Mouse (Mus musculus) liver, postnatal 0 days (tissue): Measurements from ENCODE around the gene Poc1b.
A peak's percentile ranks its signal among the peaks of the same experiment; 100 is the strongest.

Experiments
- CTCF ChIP-seq: sonication (generic); IDR thresholded peaks from 2 replicates; pipeline ENCODE4 v1.5.1; 2016; ENCODE audit warnings: antibody characterized with exemption, low read depth
- EP300 ChIP-seq: IDR thresholded peaks from 2 replicates; pipeline ENCODE4 v1.6.1; 2016; ENCODE audit warnings: antibody characterized with exemption, low read depth, mild to moderate bottlenecking

DNA sequence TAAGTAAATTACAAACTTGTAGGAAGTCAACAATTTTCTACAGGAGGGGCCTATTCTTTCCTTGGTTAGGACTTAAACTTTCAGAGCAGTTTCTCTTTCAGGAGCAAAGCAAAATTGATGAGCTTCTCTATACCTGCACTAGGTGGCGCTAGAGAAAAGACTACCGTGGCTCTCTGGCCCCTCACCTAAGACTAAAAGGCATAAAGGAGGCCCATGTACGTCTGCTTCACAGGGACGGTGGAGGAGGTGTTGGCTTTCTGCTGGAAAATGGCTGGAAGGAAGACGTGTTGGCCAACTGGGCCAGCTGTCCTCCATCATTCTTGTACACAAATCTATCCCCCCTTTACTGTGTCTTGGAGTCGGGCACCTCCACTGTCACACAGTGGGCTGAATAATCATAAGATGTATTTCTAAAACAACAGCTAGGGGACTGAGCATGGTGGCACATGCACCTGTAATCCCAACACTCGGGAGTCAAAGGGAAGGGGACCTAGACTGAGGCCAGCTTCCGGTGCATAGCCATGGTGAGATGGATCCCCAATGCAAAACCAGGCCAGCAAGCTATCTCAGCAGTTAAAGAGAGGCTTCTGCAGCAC, 55.2 kb downstream of the Poc1b start:
- TF ChIP-seq CTCF (peak; percentile 78), EP300 (no peak)
